Mouse (Mus musculus) 3T3-L1 (cell line): ENCODE measurements at regions not wholly inside any gene's neighbourhood (a gene's known extent, or its start where the extent isn't known, plus 50 kb on each side); places are given as distances from the start of the nearest gene placed in this dataset.
"Not testable (repeated sequence)": the region's sequence is repeated elsewhere in the genome, so short reads cannot be mapped to it uniquely, and the experiment has no call there.

Experiments
- DNase-seq: peaks from one replicate; pipeline ENCODE4 v3.0.0-alpha.2; 2015; ENCODE audit warnings: low read depth, low spot score

DNA sequence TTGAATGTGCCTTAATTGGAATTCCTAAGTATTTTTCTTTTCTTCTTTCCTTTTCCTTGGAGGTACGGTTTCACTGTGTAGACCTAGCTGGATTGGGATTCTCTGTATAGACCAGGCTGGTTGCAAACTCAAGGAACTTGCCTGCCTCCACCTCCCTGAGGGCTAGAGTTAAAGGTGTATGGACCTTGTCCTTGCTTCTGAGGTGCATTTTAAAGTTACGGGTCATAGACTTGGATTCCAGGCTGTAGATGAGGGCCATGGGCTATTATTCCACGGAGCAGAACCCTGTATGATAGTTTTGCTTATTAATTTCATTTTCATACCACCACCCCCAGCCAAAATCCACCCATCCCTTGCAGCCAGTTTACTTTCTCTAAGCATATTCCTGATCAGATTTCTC lies 50.7 kb upstream of the Wdr26 start:
- no peak for DNase-seq

- no peak for DNase-seq
These were observed 51.4 kb upstream of the Wdr26 start for GRCm38 (mm10) chr1:181263216-181263615.

GRCm38 (mm10) chr1:181270469-181270868 lies 58.7 kb upstream of the Wdr26 start:
- not testable (repeated sequence) for DNase-seq

DNA sequence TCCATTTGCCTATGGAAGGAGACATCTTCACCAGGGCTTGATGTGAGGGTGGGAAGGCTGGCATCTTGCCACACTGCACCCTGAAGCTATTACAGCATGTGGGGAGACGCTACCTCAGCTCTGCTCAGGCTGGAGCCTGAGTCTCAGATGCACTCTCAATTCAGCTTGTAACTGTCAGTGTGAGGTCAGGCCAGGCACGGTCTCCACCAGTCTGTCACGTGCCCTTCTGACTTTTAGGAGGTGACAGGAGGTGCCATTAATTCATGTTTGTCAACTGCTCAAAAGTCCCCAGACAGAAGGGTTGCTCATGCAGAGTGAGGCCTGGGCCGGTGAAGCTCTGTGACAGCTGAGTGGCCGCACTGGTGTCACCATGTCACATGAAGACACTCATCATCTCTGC lies 59.4 kb upstream of the Wdr26 start:
- DNase-seq: no peak

GRCm38 (mm10) chr1:181271821-181272220 lies 60.0 kb upstream of the Wdr26 start:
- DNase-seq: no peak

GRCm38 (mm10) chr1:181272622-181273296 lies 61.0 kb upstream of the Wdr26 start:
- DNase-seq: peak; percentile 90

DNA sequence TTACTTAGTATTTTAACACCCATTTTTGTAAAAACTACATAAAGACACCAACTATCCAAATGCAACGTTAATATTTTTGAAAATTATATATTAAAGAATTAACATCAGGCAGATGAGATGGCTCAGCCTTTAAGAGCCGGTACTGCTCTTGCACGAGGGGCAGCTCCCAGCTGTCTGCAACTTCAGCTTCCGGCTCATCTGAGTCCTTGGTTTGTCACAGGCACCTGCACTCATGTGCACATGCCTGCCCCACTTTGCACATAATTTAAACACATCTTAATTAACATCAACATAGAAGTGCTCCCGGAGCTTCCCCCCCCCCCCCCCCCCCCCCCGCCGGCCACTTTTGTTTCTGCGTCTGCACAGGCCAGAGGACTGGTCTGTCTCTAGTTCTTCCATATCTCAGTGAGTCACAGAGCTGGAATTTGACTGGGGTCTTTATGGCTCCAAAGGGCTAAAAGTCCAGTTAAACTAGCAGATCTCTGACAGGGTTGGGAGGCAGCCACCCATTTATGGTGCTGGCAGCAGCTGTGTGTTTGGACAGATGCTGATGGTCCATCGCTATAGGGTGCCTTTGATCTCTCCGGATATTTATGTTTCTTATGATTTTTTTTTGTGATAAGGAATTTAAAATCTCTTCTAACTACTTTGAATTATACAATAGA lies 61.9 kb upstream of the Wdr26 start:
- DNase-seq: peak; percentile 53

DNA sequence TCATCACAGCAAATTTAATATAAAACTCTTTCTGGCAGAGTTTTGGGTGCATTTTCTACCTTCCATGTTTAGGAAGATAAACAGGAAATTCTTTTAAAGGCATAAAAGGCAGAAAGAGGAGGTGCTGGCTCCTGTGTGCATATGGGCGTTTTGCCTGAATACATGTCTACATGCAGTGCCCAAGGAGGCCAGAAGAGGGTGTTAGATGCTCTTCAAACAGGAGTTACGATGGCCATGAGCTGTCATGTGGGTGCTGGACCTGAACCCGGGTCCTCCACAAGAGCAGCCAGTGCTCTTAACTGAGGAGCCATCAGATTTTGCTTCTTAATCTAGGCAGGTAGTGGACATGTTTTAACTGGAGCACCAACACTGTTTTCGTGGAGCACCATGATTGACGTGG lies 69.0 kb upstream of the Wdr26 start:
- no peak for DNase-seq

- DNase-seq: not testable (repeated sequence)
These were observed 69.4 kb upstream of the Cnih3 start for GRCm38 (mm10) chr1:181282986-181283385.

- not testable (repeated sequence) for DNase-seq
These were observed 68.9 kb upstream of the Cnih3 start for GRCm38 (mm10) chr1:181283539-181283938.

DNA sequence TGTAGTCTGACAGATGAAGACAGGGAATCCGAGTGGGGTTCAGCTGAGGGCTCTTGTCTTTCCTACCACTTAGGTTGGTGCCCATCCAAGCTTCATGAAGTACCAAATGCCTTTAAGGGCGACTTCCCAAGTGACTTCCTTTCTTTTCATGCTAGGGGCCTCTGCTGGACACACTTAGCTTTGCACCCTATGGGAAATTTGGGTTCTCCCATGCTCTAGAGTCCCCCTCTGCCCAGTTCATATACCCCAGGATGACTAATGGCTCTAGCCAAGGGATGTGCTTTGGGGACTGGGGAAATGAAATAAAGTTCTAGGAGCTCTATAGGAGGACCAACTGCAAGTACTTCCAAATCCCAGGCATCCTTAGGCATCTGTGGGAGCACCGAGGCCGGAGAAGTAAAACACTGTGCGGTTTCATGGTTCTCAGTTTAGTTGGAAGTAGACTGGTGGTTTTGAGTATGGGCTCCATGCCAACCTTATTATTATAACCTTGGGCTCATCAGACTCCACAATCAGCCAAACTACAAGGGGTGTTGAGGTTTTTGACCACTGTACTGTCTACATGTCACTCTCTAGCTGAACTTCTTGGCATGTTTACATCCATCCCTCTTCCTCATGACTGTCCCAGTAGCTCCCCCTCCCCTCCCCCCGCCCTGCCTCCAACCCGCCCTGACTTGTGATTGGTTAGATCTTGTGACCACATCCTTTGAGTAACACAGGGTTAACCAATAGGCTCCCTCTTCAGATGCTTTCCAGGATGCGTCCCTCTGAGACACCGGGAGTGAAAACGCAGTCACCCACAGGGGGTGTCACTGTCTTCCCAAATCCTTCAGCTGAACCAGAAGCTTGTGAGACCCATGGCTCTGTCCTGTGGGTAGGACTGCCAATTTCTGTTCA lies 67.9 kb upstream of the Cnih3 start:
- peak; percentile 20 for DNase-seq

GRCm38 (mm10) chr1:181285600-181285999 lies 66.8 kb upstream of the Cnih3 start:
- no peak for DNase-seq

- DNase-seq: no peak
These were observed 66.3 kb upstream of the Cnih3 start for GRCm38 (mm10) chr1:181286146-181286545.

GRCm38 (mm10) chr1:181287166-181287565 lies 65.3 kb upstream of the Cnih3 start:
- no peak for DNase-seq

DNA sequence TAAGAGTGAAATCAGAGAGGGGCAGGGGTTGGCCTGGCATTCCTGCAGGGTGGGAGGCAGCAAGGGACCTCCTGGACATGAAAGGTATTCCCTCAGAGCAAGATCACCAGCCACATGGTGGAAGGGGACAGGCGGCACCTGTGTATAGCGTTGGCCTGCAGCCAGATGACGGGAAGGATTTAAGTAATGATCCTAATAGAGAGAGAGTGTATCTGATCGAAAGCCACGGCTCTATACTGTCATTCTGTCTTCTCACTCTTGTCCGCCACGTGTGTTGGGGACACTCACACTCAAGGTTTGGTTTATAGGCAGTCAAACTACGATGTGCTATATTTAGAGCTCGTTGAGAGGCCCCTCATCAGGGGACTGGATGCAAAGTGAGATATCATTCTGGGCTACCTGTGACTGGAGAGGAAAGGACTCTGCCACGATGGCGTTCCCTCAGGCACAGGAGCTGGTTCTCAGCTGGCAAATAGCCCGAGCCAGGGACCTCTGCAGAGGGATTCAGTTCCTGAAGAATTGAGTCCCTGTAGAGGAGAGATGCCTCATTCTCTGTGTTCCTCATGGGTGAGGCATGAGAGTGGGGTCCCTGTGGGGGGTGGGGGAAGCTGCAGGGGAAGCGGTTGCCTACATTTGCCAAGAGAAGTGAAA lies 62.9 kb upstream of the Cnih3 start:
- no peak for DNase-seq

GRCm38 (mm10) chr1:181291202-181291601 lies 61.2 kb upstream of the Cnih3 start:
- DNase-seq: no peak

DNA sequence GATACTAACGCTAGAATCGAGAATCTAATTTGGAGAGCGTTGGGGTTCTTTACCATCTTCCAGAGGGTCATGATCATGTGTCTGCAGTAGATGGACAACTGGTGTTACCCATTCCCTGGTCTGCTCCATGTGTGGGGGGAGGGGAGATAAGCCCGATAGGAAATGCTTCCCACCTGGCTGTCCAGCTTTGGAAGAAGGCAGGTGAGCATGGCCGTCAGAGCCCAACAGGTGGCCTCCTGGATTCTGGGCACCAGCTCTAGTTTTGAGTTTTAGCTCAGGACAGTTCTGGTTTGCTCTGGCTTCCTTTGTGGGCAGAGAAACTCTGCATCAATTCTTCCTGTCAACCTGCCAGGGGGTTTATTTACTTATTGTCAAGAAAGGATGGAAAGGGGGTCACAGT lies 60.5 kb upstream of the Cnih3 start:
- DNase-seq: no peak

GRCm38 (mm10) chr1:181293079-181293865 lies 59.2 kb upstream of the Cnih3 start:
- DNase-seq: no peak

- no peak for DNase-seq
These were observed 56.8 kb upstream of the Cnih3 start for GRCm38 (mm10) chr1:181295651-181296050.

DNA sequence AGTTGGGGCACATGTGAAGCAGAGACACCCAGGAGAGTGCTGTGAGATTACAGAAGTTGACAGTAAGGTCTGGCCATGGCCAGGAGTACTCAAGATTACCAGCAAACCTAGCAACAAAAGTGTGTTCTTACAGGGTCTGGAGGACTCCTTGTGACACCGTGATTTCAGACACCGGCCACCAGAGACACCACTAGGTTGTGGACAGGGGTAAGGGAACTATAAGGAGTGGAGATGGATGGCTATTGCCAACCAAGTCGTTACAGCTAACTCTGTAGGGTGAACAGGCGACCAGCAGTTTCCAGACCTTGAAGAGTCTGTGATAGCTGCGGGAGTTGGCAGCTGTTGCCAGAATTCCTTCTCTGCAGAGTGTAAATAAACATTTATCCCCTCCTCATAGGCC lies 54.4 kb upstream of the Cnih3 start:
- DNase-seq: no peak

DNA sequence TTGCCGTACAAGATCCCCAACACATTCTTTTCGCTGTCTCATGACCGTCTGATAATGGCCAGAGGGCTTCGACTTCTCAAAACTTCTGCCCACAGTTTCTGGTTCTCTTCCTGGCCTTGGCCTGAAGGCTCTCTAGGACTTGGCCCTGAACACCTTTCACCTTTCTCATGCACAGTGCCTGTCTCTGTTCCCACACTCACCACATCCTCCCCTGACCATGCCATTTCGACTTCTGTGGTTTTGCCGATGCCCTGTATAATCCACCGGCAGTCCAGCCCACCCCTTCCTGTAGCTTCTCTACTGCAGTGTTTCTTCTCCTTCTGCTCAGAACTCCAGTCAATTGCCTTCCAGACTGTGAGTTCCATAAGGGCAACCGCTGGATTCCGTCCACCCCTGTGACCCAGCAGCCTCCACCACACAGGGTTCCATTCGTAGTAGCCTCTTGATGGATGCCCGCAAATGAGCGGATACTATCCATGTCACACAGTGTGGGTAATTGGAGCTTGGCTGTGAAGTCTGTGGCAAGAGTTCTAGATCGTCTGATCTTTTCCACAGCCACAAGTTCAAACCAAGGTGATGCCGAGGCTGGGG lies 53.3 kb upstream of the Cnih3 start:
- DNase-seq: no peak
